Mouse (Mus musculus) skeletal muscle tissue, postnatal 0 days (tissue): ENCODE measurements around the gene Dlx4. TPM values are rescaled to one million over a fixed set of nuclear protein-coding genes. Genes with fewer than 3 reads are reported as not detected.

Experiments used
- polyA plus RNA-seq: library from polyadenylated mRNA; unstranded; fragments of >200 nt; fragmentation: Nextera tagmentation; extraction: Ambion mirVana; gene quantifications from 2 replicates; pipeline ENCODE4 v1.2.1, GENCODE M21; 2015

Gene Dlx4
- polyA plus RNA-seq: 0.09 and 0.13 TPM in 2 replicates

GRCm38 (mm10) chr11:95145851-95146403 lies at the start of gene Dlx4:
Gene Dlx4 (minus strand): TSS chr11:95146263.

GRCm38 (mm10) chr11:95119990-95120632 lies 26.0 kb downstream of the Dlx4 start, which contains the start of gene Dlx3:
Gene Dlx3 (plus strand): TSS chr11:95120119.

Other genes starting within 250 kb of the Dlx4 start
- gene Col1a1, start 210.0 kb downstream of the Dlx4 start, polyA plus RNA-seq: 1,518 and 2,228 TPM in 2 replicates
- gene Hils1, start 178.7 kb downstream of the Dlx4 start, polyA plus RNA-seq: 0.46 TPM in 1 of 2 replicates, not detected in the other
- 138 and 183 TPM in 2 replicates for gene Sgca, start 169.9 kb downstream of the Dlx4 start, polyA plus RNA-seq
- gene Ppp1r9b, start 155.2 kb downstream of the Dlx4 start, polyA plus RNA-seq: 3.9 and 5.8 TPM in 2 replicates
- 5.7 and 6.2 TPM in 2 replicates for gene Samd14, start 136.4 kb downstream of the Dlx4 start, polyA plus RNA-seq
- gene Pdk2, start 104.9 kb downstream of the Dlx4 start, polyA plus RNA-seq: 210 and 241 TPM in 2 replicates
- gene Itga3, start 69.5 kb downstream of the Dlx4 start, polyA plus RNA-seq: 0.95 and 1.1 TPM in 2 replicates
- gene Dlx3, start 26.1 kb downstream of the Dlx4 start, polyA plus RNA-seq: 0.64 and 1.00 TPM in 2 replicates
- gene Tac4, start 115.3 kb upstream of the Dlx4 start, polyA plus RNA-seq: 0.35 TPM in 1 of 2 replicates, not detected in the other
- gene Kat7, start 164.0 kb upstream of the Dlx4 start, polyA plus RNA-seq: 24.6 and 28.9 TPM in 2 replicates
- 5.2 and 7.2 TPM in 2 replicates for gene Fam117a, start 190.8 kb upstream of the Dlx4 start, polyA plus RNA-seq
- gene Slc35b1, start 238.4 kb upstream of the Dlx4 start, polyA plus RNA-seq: 52.2 and 55.7 TPM in 2 replicates